Comparison of ENCODE assay signal across 27 mouse cellular contexts in genomic region chr2:146556148-146556547, GRCm38 (mm10).
"Had no signal": no experiment of that assay in that cellular context is flagged by ENCODE, and none has a peak within 500 bp of the region (broad histone marks: within the 10 kb centered on the region; RNA-seq: fewer than 3 reads in every experiment).

No protein-coding gene starts in this region.

- H3K9me3 ChIP-seq: heart, embryonic 10.5 days; heart, embryonic 12.5 days; heart, embryonic 13.5 days; heart, embryonic 15.5 days; hindbrain, embryonic 10.5 days; hindbrain, embryonic 12.5 days; hindbrain, embryonic 13.5 days; hindbrain, embryonic 15.5 days; kidney, embryonic 15.5 days had no signal

- DNase-seq: heart, postnatal 10 days; heart, postnatal 14 days; heart, postnatal 36 days; heart, postnatal 4 days; kidney, postnatal 10 days; kidney, postnatal 14 days; kidney, postnatal 25 days; kidney, postnatal 4 days; layer of hippocampus, adult 9-11 months; layer of hippocampus, postnatal 36 days had no signal

- H3K36me3 ChIP-seq: heart, embryonic 10.5 days; heart, embryonic 12.5 days; heart, embryonic 13.5 days; heart, embryonic 15.5 days; hindbrain, embryonic 10.5 days; hindbrain, embryonic 12.5 days; hindbrain, embryonic 13.5 days; hindbrain, embryonic 15.5 days; kidney, embryonic 15.5 days had no signal

- H3K27ac ChIP-seq: heart, embryonic 10.5 days; heart, embryonic 13.5 days; heart, embryonic 15.5 days; hindbrain, embryonic 10.5 days; hindbrain, embryonic 12.5 days; hindbrain, embryonic 13.5 days; hindbrain, embryonic 14.5 days; hindbrain, embryonic 15.5 days; hindbrain, postnatal 0 days; kidney, embryonic 15.5 days; kidney, postnatal 0 days; layer of hippocampus, adult 2 months; left cerebral cortex, adult 2 months had no signal

- H3K9ac ChIP-seq: heart, embryonic 12.5 days; heart, embryonic 13.5 days; heart, embryonic 15.5 days; hindbrain, embryonic 12.5 days; hindbrain, embryonic 13.5 days; hindbrain, embryonic 14.5 days; hindbrain, embryonic 15.5 days; kidney, embryonic 15.5 days had no signal

- H3K4me1 ChIP-seq: heart, embryonic 10.5 days; heart, embryonic 12.5 days; heart, embryonic 15.5 days; hindbrain, embryonic 10.5 days; hindbrain, embryonic 12.5 days; hindbrain, embryonic 13.5 days; hindbrain, embryonic 15.5 days; kidney, embryonic 15.5 days had no signal

- ATAC-seq: hindbrain, embryonic 16.5 days; hindbrain, postnatal 0 days; inflammation-experienced regulatory T-cells, adult 6 months had no signal

- H3K4me2 ChIP-seq: heart, embryonic 11.5 days; heart, embryonic 12.5 days; heart, embryonic 13.5 days; heart, embryonic 15.5 days; hindbrain, embryonic 12.5 days; hindbrain, embryonic 13.5 days; hindbrain, embryonic 14.5 days; hindbrain, embryonic 15.5 days; kidney, embryonic 15.5 days had no signal

- H3K27me3 ChIP-seq: heart, embryonic 12.5 days; heart, embryonic 13.5 days; heart, embryonic 15.5 days; hindbrain, embryonic 12.5 days; hindbrain, embryonic 13.5 days; hindbrain, embryonic 15.5 days; kidney, embryonic 15.5 days had no signal

- H3K4me3 ChIP-seq: heart, embryonic 10.5 days; heart, embryonic 12.5 days; heart, embryonic 13.5 days; heart, embryonic 15.5 days; hindbrain, embryonic 10.5 days; hindbrain, embryonic 12.5 days; hindbrain, embryonic 13.5 days; hindbrain, embryonic 15.5 days; kidney, embryonic 15.5 days; layer of hippocampus, adult 2 months; left cerebral cortex, adult 2 months had no signal
